Mouse (Mus musculus) left cerebral cortex, postnatal 36 days (tissue): Measurements from ENCODE around the gene Robo1. TPM values are rescaled to one million over a fixed set of nuclear protein-coding genes. Genes with fewer than 3 reads are reported as not detected.

ENCODE experiments used
- DNase-seq, 2 experiments: peaks; one replicate each; pipeline ENCODE4 v3.0.0; 2021 to 2022; ENCODE audit warnings: low spot score in 2 of 2, mixed read lengths in 1 of 2
- intact Hi-C: fragments of 180-260 bp; cut with DNase I; formaldehyde crosslinking; loops from one replicate; pipeline ENCODE4 v1.15.1; 2025
- total RNA-seq, 2 experiments: library from RNA; stranded (reverse); gene quantifications; 2 replicates each; pipeline ENCODE4 v1.2.3; 2021

Gene Robo1
- total RNA-seq, 2 experiments from 2014 or later: 50.7 to 69.6 TPM

DNA sequence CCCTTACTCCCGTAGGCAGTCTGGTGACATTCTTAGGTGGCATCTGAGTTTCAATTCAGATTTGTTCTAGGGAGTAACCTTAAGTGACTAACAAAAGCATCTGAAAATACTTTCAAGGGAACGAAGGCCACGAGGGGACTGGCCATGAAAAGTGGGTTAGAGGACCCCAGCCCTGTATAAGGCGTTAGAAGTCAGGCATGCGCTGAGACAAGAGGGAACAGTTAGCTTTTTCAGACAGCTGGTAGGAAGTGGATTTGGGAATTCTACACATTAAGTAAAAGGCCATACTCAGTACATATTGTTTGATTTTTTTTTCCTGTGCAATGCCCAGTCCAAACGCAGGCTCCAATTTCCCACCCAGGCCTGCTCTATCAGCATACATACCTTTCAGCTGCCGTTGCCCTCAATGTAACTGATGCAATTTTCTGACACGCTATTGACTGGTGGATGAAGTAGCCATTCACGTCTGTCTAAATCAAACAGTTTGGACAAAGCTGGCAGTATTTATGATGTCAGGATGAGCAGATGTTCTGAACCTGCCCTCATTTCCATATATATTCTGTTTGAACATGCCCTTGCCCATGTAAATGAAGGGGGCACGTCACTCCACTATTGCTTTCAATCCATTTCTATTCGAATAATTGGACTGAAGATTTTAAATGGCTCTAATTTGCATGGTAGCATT is 651.1 kb downstream of the Robo1 start:
- intact Hi-C loops: no loop called here
- DNase-seq: no peak

DNA sequence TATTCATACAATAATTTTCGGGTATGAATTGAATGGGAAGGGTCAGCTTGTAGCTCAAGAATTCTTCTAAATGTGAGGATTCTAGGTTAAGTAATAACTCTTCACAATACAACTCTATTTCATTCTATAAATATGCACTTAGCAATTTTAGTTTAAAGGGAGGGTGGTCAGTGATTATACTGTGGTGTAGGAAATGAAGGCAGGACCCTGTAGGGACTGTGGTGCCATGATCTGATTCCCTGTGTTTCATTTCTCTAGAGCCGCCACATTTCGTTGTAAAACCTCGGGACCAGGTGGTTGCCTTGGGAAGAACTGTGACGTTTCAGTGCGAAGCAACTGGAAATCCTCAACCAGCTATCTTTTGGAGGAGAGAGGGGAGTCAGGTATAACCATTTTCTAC is 651.7 kb downstream of the Robo1 start:
- no peak for DNase-seq
- intact Hi-C loops: no loop called here

DNA sequence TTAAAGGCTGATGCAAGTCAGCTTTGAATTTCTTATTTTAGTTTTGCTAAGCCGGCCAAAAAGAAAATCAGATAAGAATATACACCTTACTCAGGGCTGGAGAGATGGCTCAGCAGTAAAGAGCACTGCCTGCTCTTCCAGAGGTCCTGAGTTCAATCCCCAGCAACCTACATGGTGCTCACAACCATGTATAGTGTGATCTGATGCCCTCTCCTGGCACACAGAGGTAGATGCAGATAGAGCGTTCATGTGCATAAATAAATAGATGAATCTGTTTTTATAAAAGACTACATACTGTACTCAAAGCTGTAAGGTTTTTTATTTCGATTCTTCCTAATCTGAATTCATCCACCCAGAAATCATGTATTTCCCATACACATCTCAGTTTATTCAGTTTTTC is 655.7 kb downstream of the Robo1 start:
- no peak for DNase-seq
- intact Hi-C loops: no loop called here

DNA sequence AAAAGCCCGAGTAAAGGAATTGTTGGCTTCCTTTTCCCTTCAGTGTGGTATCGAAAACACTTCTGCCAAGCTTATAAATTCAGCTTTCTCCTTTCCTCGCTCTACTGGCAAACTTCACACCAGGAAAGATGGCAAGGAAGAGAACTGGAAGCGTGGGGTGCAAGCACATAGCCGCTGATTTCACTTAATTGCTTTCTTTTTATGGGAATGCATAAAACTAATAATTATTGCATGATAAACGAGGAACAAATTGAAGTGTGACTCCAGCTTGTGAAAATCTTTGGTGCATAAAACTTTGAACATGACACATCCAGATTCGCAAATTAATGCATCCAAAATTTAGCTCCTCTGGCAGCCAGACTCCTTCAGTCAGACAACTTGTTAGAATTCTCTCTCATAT is 659.4 kb downstream of the Robo1 start:
- no peak for DNase-seq

DNA sequence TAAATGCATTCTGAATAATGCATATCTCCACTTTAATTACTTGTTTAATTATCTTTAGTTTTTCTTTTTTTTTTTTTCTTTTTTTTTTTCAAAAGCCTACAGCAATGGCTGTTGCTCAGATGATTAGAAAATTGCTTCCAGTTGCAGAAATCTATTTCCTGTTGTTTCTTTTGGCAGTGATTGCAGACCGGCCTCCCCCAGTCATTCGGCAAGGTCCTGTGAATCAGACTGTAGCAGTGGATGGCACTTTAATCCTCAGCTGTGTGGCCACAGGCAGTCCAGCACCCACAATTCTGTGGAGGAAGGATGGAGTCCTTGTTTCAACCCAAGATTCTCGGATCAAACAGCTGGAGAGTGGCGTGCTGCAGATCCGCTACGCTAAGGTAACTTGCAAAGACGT is 661.9 kb downstream of the Robo1 start:
- intact Hi-C loops: no loop called here
- DNase-seq: no peak

More for the DNA sequence above, 659.4 kb downstream of the Robo1 start:
- intact Hi-C loops: no loop called here

DNA sequence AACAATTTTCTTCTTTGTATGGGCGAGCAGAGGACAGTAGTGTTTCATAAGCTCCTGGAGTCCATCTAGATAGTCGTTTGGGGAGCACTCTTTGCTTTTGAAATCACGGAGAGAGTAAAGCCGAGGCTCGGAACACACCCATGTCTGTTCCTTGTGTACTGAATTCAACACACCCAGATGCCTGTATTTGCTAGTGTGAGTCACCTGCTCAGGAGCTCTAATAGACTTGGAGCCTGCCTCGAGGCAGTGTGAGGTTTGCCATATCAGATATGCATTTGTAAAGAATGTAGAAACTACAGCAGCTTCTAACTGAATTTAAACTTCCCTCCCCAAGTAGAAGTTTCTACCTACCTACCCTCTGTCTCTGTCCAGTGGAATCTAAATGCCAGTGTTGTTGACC is 665.6 kb downstream of the Robo1 start:
- intact Hi-C loops: no loop called here
- no peak for DNase-seq

DNA sequence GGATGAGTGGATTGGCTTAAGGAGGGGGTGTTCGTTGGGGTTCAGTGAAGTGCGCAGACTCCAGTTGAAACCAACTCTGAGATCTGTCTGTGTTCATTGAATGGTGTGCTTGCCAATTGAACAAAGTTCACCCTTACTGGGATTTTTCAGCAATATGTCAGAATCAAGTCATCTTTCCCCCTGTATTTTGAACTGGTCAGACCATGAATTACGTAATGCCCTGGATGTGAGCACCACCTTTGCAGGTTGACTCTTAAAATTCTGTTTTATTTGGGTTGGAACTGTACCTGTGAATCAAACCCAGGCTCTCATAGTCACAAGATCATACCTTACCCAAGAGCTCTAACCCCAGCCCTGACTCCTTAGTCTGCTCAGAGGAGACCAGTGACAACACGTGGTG is 666.6 kb downstream of the Robo1 start:
- DNase-seq: no peak
- intact Hi-C loops: loop anchor here (5.0 kb wide), 3 partner anchors 312 to 757 kb away; no protein-coding TSS in a partner anchor

DNA sequence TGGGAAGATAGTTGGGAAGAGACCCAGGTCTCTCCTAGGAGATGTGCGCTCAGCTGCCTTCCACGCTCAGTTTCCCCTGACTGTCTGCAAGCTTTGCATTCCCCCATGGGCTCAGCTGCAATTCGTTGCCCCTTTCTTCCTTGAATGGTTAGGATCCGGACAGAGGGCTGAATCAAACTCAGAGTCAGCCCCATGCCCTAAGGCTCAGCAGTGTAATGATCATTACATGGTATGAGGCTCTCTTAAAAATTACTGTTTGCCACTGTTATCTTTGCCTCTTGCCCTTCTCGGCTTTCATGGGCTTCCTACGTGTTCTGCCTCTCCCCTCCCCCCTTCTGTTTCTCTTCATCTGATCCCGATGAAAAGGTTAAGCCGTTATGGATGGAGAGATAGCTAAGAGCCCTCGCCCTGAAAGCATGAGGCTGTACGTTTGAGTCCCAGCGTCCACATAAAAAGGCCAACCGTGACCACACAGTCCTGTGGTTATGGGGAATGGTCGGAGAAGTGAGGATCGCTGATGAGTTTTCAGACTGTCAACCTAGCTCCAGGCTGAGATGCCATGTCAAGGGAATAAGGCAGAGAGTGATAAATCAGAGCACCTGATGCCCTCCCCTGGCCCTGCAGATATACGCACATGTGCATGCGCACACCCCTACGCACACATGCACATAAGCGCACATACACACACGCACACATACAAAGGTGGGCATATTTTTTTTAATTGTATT is 668.9 kb downstream of the Robo1 start:
- intact Hi-C loops: loop anchor here (5.0 kb wide), 3 partner anchors 315 to 760 kb away; no protein-coding TSS in a partner anchor
- DNase-seq: no peak

DNA sequence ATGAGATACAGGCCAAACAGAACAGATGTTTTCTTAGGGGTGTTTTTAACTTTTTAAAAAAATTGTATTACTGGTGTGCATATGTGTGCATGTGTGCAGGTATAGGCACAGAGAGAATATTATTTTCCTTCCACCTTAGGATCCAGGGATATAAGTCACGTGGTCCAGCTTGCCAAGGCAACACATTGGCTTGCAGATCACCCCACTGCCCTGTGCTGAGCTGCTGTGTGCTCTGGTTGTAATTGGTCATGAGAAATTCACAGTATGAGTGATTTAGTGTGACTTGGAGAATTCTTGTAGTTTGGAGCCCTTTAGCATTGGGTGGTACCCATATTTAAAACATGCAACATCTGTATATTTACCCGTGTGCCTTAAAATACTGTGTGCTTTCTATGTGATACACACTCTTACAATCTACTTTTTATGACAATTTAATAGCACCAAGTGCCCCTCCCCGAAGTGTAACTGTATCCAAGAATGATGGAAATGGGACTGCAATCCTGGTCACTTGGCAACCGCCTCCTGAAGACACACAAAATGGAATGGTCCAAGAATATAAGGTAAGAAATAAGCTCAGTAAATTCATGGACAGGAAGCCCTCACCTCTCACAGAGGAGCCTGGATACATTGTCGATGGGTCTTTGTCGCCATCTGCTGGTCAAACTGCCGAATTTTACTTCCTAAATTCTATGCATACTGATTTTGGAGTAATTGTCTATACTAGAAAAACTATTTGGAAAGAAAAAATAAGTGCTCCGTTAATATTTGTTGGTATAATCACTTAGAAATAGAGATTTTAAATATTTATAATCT is 671.5 kb downstream of the Robo1 start:
- intact Hi-C loops: loop anchor here (5.0 kb wide), 3 partner anchors 317 to 762 kb away; no protein-coding TSS in a partner anchor
- DNase-seq: peak; percentile 38 to 67

DNA sequence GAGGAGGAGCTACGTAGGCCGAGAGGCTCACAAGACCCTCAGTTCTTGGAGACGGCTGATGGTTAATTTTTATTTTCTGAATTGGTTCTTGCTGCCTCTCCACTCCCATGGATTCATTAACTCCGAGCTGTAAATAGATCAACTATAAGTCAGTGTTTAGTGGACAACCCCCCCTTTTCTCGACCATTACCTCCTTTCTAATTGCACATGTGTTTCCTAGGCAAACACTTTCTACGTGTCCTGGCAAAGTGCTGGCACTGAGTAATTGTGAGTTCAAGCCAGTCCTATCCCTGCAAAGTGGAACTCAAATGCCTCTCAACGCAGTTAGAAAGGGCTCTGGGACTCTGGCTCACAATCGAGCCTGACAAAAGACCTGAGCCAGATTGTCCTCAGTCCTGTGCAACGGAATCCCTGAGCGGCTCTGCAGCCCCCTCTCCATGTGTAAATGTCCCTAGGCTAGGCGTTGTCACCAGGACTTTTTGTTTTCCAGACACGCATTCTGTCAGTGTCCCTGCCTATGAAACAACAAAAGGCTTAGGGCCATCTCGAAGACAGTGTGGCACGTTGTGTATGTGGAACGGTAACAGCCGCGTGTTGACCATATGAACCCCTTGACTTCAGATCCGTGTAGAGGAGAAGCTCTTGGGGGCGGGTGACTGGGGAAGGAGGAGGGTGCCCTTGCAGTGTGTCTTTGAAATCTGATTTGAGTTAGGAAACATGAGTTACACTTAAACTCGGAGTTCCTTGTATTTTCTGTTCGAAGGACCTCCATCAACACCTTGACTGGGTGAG is 682.5 kb downstream of the Robo1 start:
- intact Hi-C loops: loop anchor here (10.0 kb wide), 1 partner anchor 1694 kb away; no protein-coding TSS in a partner anchor
- no peak for DNase-seq

DNA sequence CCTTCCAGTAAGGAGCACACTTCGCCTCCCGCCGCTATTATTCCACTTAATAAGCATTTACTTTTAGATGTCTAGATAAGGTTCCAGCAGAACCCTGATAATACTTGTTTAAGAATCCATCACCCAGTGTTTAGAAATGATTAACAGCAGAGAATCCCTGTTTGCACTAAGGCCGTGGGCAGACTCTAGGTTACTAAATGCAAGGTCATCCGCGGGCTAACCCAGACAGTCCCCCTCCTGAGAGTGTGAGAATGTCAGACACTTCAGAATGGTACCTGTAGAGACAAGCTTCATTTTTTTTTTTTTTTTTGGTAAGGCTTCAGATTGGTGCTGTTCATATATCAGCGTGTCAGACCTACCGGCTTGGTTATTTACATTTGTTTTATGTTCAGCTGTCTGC is 685.1 kb downstream of the Robo1 start:
- DNase-seq: no peak

DNA sequence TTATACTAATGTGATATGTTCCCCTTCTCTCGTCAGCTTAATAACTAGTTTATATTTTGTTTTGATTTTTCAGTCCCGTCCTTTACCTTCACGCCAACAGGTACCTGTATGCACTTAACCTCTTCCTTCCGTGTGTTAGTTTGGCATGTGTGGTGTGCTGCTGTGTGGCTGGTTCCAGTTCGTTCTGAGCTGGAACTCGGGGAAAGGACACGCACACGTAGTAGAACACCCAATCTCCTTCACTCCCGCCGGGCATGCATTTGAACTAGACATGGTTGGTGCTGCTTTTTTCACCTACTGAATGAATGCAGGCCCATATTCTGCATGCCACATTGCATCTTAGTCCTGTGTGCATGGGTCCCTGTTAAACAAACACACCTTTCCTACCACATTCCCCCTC is 685.5 kb downstream of the Robo1 start:
- intact Hi-C loops: loop anchor here (10.0 kb wide), 1 partner anchor 1691 kb away; no protein-coding TSS in a partner anchor
- DNase-seq: no peak

More for the DNA sequence above, 685.1 kb downstream of the Robo1 start:
- intact Hi-C loops: loop anchor here (10.0 kb wide), 1 partner anchor 1692 kb away; no protein-coding TSS in a partner anchor

DNA sequence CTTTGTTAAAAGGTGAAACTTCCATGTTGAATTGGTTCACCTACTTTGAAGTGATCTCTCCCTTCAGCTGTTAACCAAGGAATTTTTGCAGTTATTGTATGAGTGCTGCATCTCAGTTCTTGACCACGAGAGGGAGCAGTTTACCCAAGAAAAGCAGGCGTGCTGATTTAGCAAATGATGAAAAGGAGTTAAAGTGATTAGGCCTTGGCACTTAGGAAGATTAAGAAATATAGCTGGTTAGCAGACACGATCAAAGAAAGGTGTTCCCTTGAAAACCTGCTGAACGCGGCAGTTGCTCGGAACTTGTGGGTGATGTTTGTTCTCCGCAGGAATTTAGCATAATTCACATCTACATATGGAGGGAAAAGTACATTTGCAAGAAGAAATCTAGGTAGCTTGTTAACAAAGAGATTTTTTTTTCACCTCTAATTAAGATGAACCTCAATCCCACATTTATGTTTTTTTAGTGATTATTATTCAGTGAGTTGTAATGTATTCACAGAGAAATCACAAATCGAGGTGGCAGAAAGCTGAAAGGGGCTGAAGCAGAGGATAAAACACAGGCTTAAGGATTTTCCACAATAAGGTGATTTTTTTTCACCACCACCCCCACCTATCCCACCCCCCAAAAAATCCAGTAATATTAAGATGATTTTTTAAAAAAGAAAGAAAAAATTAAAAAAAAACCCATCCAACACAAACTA is 687.3 kb downstream of the Robo1 start:
- intact Hi-C loops: loop anchor here (5.0 to 10.0 kb wide), 2 partner anchors 1417 to 1689 kb away; partner anchors contain the start of gene Robo2
- DNase-seq: peak; percentile 49 to 60

DNA sequence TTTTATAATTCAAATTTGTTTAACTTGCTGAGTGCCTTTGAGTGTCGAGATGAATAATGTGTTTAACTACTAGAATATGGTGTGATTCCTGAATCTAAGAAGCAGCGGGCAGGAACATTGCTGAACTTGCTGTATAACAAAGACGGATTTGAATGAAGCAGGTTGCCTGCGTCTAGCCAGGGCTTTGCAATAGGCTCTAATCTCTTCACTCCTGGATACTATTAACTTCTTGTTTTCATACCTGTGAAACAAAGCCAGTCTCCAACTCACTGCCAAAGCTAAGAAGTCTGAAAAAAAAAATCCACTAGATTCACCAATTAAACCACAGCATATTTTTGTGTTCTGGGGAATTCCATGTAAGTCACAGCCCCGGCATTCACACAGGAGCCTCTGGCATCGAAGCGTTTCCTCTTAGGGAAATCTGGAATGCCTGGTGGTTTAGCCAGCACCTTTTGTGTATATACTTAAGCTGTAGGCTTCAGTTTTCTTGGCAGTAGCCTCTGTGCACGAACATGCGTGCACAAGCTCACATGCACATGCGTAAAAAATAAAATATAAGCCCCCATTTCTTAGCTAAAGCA is 687.9 kb downstream of the Robo1 start:
- intact Hi-C loops: loop anchor here (5.0 to 10.0 kb wide), 2 partner anchors 1416 to 1689 kb away; partner anchors contain the start of gene Robo2
- DNase-seq: no peak

DNA sequence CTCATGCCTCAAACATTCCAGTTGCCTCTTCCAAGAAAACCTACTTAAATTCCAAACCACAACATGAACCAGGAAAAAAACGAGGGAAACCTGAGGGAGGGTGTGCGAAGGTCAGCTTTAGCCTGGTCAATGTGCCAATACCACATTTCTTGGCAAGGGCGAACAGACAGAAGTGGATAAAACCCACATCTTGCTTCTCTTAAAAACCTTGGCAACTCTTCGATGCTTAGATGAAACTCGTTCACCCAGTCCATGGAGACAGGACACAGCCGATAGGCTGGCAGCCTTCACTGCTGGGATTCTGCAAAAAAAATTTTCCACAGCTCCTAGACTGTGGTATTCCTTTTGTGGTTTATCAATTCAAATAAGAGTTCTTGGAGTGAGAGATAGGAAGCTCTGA is 690.6 kb downstream of the Robo1 start:
- intact Hi-C loops: loop anchor here (5.0 to 10.0 kb wide), 2 partner anchors 1414 to 1686 kb away; partner anchors contain the start of gene Robo2
- DNase-seq: no peak

DNA sequence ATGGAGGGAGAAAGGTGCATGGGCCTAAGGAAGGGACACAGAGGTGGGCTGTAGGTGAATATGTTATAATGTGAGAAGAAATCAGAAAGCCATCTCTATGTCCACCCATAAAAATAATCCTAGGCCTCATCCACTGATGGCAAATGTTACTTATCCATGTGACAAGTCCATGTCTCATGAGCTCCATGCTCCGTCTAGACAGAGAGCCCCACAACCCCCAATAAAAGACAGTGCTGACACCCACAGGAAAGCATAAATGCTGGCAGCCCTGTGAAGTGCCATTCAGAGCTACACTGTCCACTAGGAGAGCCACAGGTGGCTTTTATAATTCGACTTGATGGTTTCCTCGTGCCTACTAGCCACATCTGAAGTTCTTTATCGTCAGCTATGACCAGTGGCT is 694.6 kb downstream of the Robo1 start:
- DNase-seq: no peak
- intact Hi-C loops: no loop called here

DNA sequence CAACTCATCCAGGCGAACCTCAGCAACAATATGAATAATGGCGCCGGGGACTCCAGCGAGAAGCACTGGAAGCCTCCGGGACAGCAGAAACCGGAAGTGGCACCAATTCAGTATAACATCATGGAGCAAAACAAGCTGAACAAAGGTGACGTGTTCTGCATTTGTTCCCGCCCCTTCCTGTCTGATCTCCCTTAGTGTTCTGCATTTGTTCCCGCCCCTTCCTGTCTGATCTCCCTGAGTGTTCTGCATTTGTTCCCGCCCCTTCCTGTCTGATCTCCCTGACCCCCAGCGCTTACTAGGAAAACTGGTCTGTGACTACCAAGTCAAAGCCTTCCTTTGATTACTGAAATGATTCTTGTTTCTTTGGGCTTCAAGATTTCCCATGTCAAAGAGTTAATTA is 696.5 kb downstream of the Robo1 start:
- intact Hi-C loops: no loop called here
- DNase-seq: no peak

DNA sequence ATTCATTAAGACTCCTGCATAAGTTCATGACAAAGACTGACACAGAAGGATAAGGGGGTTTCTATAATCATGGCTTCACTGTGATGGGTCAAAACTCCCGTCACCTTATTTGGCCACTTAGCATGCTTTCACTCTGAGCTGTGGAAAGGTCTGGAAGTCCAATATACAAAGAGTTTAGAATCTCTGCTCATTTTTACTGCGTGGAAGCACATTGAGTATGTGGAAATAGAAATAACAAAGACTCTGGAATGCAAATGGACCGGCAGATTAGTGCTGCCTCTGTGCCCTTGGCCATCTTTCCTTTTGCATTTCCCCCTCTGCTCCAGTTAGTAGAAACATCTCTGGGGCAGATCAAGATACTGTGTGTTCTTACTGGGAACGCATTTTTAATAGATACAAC is 697.7 kb downstream of the Robo1 start:
- intact Hi-C loops: no loop called here

More for the DNA sequence above, 697.7 kb downstream of the Robo1 start:
- DNase-seq: no peak
